Mouse (Mus musculus) embryonic facial prominence, embryonic 12.5 days (tissue): Measurements from ENCODE around the gene Lrig3. TPM values are rescaled to one million over a fixed set of nuclear protein-coding genes. Genes with fewer than 3 reads are reported as not detected.

Source experiments
- ATAC-seq: fragments of 200-750 bp; cut with Nextera tagmentation; 2 replicates; pipeline ENCODE4 v1.8.0; 2017; ENCODE audit not compliant: insufficient number of reproducible peaks, insufficient read depth, low FRiP score, low TSS enrichment
- H3K27ac ChIP-seq: fragments of 300-500 bp; sonication (generic); 2 replicates; pipeline ENCODE4 v1.5.1; 2016; ENCODE audit warnings: mild to moderate bottlenecking
- H3K27me3 ChIP-seq: fragments of 300-500 bp; sonication (generic); 2 replicates; pipeline ENCODE4 v1.6.1; 2016; ENCODE audit warnings: mild to moderate bottlenecking, moderate library complexity
- H3K36me3 ChIP-seq: fragments of 300-500 bp; sonication (generic); 2 replicates; pipeline ENCODE4 v1.6.1; 2016; ENCODE audit warnings: mild to moderate bottlenecking
- H3K4me1 ChIP-seq: fragments of 300-500 bp; sonication (generic); 2 replicates; pipeline ENCODE4 v1.6.1; 2016
- H3K4me2 ChIP-seq: fragments of 300-500 bp; sonication (generic); replicated peaks from 2 replicates; pipeline ENCODE4 v1.6.1; 2016; ENCODE audit warnings: mild to moderate bottlenecking, moderate library complexity
- H3K4me3 ChIP-seq: fragments of 300-500 bp; sonication (generic); 2 replicates; pipeline ENCODE4 v1.5.1; 2016; ENCODE audit warnings: mild to moderate bottlenecking
- H3K9ac ChIP-seq: fragments of 300-500 bp; sonication (generic); 2 replicates; pipeline ENCODE4 v1.6.1; 2016; ENCODE audit warnings: mild to moderate bottlenecking, moderate library complexity
- H3K9me3 ChIP-seq: fragments of 300-500 bp; sonication (generic); 2 replicates; pipeline ENCODE4 v1.6.1; 2016; ENCODE audit warnings: mild to moderate bottlenecking, moderate library complexity
- WGBS: fragments of 180-500 bp; shearing (Covaris S2); methylation state at CpG from one replicate; pipeline ENCODE4 v1.1.7; 2016; 5-methylcytosine and 5-hydroxymethylcytosine counted together
- polyA plus RNA-seq: library from polyadenylated mRNA; unstranded; fragments of >200 nt; fragmentation: Nextera tagmentation; extraction: Ambion mirVana; gene quantifications from 2 replicates; pipeline ENCODE4 v1.2.1, GENCODE M21; 2016

The Lrig3 gene
- polyA plus RNA-seq, 1 experiment from 2014 or later, result 49.5 TPM

DNA sequence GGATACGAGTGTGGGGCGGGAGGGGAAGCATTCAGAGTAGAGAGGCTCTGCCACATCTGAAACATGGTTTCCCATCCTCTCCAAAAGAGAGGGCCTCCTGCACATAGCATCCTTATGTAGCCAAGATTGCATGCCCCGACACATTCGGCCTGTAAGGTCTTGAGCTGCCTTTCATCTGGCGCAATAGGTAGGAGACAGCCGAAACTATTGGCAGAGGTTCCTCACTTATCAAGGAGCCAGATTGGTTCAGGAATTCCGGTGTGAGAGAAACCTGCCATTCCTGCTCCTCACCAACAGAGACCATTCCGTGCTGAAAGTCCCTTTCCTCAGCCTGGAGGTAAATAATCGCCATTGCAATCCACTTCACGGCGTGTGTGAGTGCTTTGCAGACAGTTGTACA, 22.1 kb downstream of the Lrig3 start:
- Histone ChIP-seq H3K36me3 (peaks cover 34% of the 10 kb centered on the region), H3K4me2 (no peak overlapping the region), H3K27me3 (no peaks in the 10 kb centered on the region), H3K27ac (no peak overlapping the region), H3K9me3 (no peaks in the 10 kb centered on the region), H3K4me3 (no peak overlapping the region), H3K4me1 (peaks cover 56% of the 10 kb centered on the region), H3K9ac (no peak overlapping the region)
- 85% methylated on average over 11 of the region's 11 CpGs for WGBS
- ATAC-seq, result no peak

GRCm38 (mm10) chr10:125989890-125990289, 23.9 kb downstream of the Lrig3 start:
- H3K4me3 ChIP-seq, result no peak overlapping the region
- WGBS, result 49% methylated on average over 7 of the region's 7 CpGs
- no peaks in the 10 kb centered on the region for H3K27me3 ChIP-seq
- no peak overlapping the region for H3K9ac ChIP-seq
- peaks cover 34% of the 10 kb centered on the region for H3K36me3 ChIP-seq
- no peak for ATAC-seq
- H3K4me1 ChIP-seq, result peaks cover 44% of the 10 kb centered on the region
- H3K9me3 ChIP-seq, result no peaks in the 10 kb centered on the region
- H3K27ac ChIP-seq, result peak overlapping the region; percentile 25; the same call in 1 of the 2 replicates
- H3K4me2 ChIP-seq, result no peak overlapping the region

- Histone ChIP-seq H3K4me3 (no peak overlapping the region), H3K27me3 (no peaks in the 10 kb centered on the region), H3K4me1 (peaks cover 44% of the 10 kb centered on the region), H3K9me3 (no peaks in the 10 kb centered on the region), H3K4me2 (no peak overlapping the region), H3K27ac (no peak overlapping the region), H3K9ac (no peak overlapping the region), H3K36me3 (peaks cover 36% of the 10 kb centered on the region)
- ATAC-seq, result no peak
- 38% methylated on average over 5 of the region's 5 CpGs for WGBS
Observed at GRCm38 (mm10) chr10:125990394-125990793, 24.4 kb downstream of the Lrig3 start.

GRCm38 (mm10) chr10:125991819-125992218, 25.9 kb downstream of the Lrig3 start:
- no peak for ATAC-seq
- Histone ChIP-seq H3K9ac (no peak overlapping the region), H3K27me3 (no peaks in the 10 kb centered on the region), H3K4me2 (no peak overlapping the region), H3K9me3 (no peaks in the 10 kb centered on the region), H3K27ac (no peak overlapping the region), H3K36me3 (peaks cover 34% of the 10 kb centered on the region), H3K4me1 (peaks cover 37% of the 10 kb centered on the region), H3K4me3 (no peak overlapping the region)
- WGBS, result 89% methylated on average over 7 of the region's 7 CpGs

DNA sequence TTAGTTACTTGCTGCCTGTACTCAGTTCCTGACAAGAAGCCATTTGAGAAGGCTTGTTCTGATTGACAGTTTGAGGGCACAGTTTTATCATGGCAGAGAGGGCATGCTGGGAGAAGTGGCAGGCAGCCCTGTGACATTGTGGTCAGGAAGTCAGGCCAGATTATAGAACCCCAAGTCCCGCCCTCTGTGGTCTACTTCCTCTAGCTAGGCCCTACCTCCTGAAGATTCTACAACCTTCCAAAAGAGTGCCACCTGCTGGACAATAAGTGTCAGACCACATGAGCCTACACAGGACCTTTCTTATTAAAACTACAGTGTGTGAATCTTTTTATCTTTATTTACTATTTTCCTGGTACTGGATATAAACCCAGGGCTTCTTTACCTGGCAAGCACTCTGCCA, 28.9 kb downstream of the Lrig3 start:
- H3K27me3 ChIP-seq, result no peaks in the 10 kb centered on the region
- 62% methylated on average over 1 of the region's 1 CpGs for WGBS
- no peaks in the 10 kb centered on the region for H3K9me3 ChIP-seq
- no peak overlapping the region for H3K27ac ChIP-seq
- H3K4me1 ChIP-seq, result peaks cover 28% of the 10 kb centered on the region
- no peak overlapping the region for H3K4me3 ChIP-seq
- H3K4me2 ChIP-seq, result no peak overlapping the region
- peaks cover 38% of the 10 kb centered on the region for H3K36me3 ChIP-seq
- H3K9ac ChIP-seq, result no peak overlapping the region
- ATAC-seq, result no peak

DNA sequence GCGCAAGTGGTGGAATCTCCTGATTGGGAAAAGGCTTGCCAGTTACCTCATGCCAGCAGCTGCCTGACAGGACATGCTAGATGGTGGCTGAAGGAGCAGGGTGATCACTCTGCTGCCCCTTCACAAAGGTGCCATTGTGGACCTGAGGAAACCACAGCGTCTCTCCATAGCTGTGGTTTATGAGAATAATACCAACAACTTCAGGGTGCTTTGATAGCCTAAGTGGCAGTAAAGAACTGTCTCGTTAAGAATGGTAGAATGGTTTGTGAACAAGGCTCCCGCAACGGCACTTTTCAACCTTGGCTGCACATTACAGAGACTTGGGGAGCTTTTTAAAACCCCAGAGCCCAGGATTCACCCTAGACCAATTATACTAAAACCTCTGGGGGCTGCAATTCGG, 29.7 kb downstream of the Lrig3 start:
- WGBS, result 83% methylated on average over 6 of the region's 6 CpGs
- Histone ChIP-seq H3K4me1 (peaks cover 26% of the 10 kb centered on the region), H3K36me3 (peaks cover 47% of the 10 kb centered on the region), H3K4me3 (no peak overlapping the region), H3K27ac (no peak overlapping the region), H3K9me3 (no peaks in the 10 kb centered on the region), H3K9ac (no peak overlapping the region), H3K27me3 (no peaks in the 10 kb centered on the region), H3K4me2 (no peak overlapping the region)
- ATAC-seq, result no peak

DNA sequence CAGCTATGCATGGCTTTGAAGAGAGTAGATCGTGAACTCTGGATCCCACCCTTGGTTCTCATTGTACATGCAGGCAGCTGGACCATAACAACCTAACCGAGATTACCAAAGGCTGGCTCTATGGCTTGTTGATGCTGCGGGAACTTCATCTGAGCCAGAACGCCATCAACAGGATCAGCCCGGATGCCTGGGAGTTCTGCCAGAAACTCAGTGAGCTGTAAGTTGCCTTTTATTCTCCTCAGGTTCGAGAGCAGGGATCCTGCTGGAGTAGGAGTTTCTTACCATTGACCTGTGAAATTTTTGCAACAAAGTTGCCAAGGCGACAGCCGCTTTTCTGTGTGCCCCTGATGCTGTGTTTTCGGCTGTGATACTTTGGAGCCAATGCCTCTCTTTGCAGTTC, 31.0 kb downstream of the Lrig3 start:
- Histone ChIP-seq H3K27me3 (no peaks in the 10 kb centered on the region), H3K9ac (no peak overlapping the region), H3K27ac (0 out of 2 replicates have a peak overlapping the region, but pooled peaks have one; percentile 11), H3K36me3 (peaks cover 54% of the 10 kb centered on the region), H3K4me1 (peaks cover 16% of the 10 kb centered on the region), H3K4me2 (no peak overlapping the region), H3K9me3 (no peaks in the 10 kb centered on the region), H3K4me3 (no peak overlapping the region)
- no peak for ATAC-seq
- 73% methylated on average over 9 of the region's 9 CpGs for WGBS

DNA sequence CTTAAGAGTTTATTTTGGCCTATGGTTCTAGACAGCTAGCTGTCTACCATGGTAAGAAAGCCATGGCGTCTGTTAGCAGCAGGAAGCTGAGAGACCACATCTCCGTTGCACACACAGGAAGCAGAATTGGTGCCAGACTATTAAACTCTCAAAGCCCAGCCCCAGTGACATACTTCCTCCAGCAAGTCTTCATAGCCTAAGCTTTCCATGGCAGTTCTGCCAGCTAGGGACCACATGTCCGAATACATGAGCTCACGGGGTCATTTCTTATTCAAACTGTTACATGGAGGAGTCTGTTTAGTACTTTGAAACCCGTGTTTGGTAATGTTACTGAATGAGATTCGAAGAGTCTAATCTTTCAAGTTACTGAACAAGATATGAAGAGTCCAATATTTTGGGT, 33.6 kb downstream of the Lrig3 start:
- WGBS, result 90% methylated on average over 6 of the region's 6 CpGs
- Histone ChIP-seq H3K27me3 (no peaks in the 10 kb centered on the region), H3K4me1 (peaks cover 12% of the 10 kb centered on the region; the same call in 1 of the 2 replicates), H3K4me2 (no peak overlapping the region), H3K4me3 (no peak overlapping the region), H3K36me3 (peaks cover 73% of the 10 kb centered on the region), H3K9me3 (no peaks in the 10 kb centered on the region), H3K27ac (no peak overlapping the region), H3K9ac (no peak overlapping the region)
- no peak for ATAC-seq

GRCm38 (mm10) chr10:126000861-126001390, 35.0 kb downstream of the Lrig3 start:
- peaks cover 76% of the 10 kb centered on the region for H3K36me3 ChIP-seq
- H3K4me3 ChIP-seq, result no peak overlapping the region
- WGBS, result 74% methylated on average over 8 of the region's 8 CpGs

GRCm38 (mm10) chr10:126002081-126002755, 36.2 kb downstream of the Lrig3 start:
- Histone ChIP-seq H3K36me3 (peaks cover 77% of the 10 kb centered on the region), H3K27ac (no peak overlapping the region), H3K4me1 (peaks cover 8% of the 10 kb centered on the region; the same call in 1 of the 2 replicates), H3K4me3 (no peak overlapping the region), H3K9ac (no peak overlapping the region), H3K9me3 (no peaks in the 10 kb centered on the region), H3K4me2 (no peak overlapping the region), H3K27me3 (no peaks in the 10 kb centered on the region)
- no peak for ATAC-seq
- 78% methylated on average over 14 of the region's 14 CpGs for WGBS

More at GRCm38 (mm10) chr10:126000861-126001390, 35.0 kb downstream of the Lrig3 start:
- H3K9ac ChIP-seq, result no peak overlapping the region
- H3K9me3 ChIP-seq, result no peaks in the 10 kb centered on the region
- H3K27ac ChIP-seq, result no peak overlapping the region
- no peak for ATAC-seq
- H3K4me1 ChIP-seq, result peaks cover 12% of the 10 kb centered on the region; the same call in 1 of the 2 replicates
- no peaks in the 10 kb centered on the region for H3K27me3 ChIP-seq
- H3K4me2 ChIP-seq, result no peak overlapping the region

DNA sequence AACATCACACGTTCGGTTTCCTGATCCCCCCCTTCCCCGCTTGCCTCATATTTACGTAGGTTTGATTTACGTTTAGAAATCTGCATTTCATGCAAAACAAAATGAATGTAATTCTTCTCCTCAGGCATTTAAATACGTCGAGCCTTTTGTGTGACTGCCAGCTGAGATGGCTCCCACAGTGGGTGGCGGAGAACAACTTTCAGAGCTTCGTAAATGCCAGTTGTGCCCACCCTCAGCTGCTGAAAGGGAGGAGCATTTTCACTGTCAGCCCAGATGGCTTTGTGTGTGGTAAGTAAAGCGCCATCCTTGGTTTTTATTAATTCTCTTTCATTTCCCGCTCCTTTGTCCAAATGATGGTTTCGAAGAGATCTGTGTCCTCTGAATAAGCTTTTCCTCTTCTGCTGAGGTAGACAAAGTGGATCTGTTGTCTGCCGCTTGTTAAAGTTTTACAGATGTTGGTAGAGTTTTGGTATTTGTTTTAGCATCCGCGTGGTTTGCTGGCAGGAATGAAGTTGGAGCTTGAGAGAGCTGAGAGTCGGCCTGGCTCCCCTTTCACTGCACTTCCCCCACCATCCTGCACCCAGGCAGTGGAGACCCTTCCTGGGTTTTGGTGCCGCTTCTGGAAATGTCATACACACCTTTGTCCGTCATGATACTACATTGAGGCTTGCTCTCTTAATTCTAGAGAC, 37.0 kb downstream of the Lrig3 start:
- H3K36me3 ChIP-seq, result peaks cover 77% of the 10 kb centered on the region
- no peak overlapping the region for H3K4me2 ChIP-seq
- H3K9ac ChIP-seq, result no peak overlapping the region
- H3K27me3 ChIP-seq, result no peaks in the 10 kb centered on the region
- WGBS, result 73% methylated on average over 18 of the region's 18 CpGs
- H3K9me3 ChIP-seq, result no peaks in the 10 kb centered on the region
- H3K27ac ChIP-seq, result peak overlapping the region; percentile 61
- H3K4me3 ChIP-seq, result no peak overlapping the region
- ATAC-seq, result no peak
- peaks cover 8% of the 10 kb centered on the region; the same call in 1 of the 2 replicates for H3K4me1 ChIP-seq

- Histone ChIP-seq H3K9me3 (no peaks in the 10 kb centered on the region), H3K27me3 (no peaks in the 10 kb centered on the region), H3K27ac (no peak overlapping the region), H3K36me3 (peaks cover 82% of the 10 kb centered on the region), H3K9ac (no peak overlapping the region), H3K4me3 (no peak overlapping the region), H3K4me2 (no peak overlapping the region), H3K4me1 (peaks cover 8% of the 10 kb centered on the region; the same call in 1 of the 2 replicates)
- ATAC-seq, result no peak
- 81% methylated on average over 1 of the region's 1 CpGs for WGBS
Observed at GRCm38 (mm10) chr10:126003857-126004256, 37.9 kb downstream of the Lrig3 start.
